Mouse (Mus musculus) thymus, postnatal 4 days (tissue): ENCODE data around the gene Trim27.
A peak's percentile ranks its signal among the peaks of the same experiment; 100 is the strongest.

Experiments
- DNase-seq: peaks from one replicate; pipeline ENCODE4 v3.0.0; 2021

Gene Trim27

DNA sequence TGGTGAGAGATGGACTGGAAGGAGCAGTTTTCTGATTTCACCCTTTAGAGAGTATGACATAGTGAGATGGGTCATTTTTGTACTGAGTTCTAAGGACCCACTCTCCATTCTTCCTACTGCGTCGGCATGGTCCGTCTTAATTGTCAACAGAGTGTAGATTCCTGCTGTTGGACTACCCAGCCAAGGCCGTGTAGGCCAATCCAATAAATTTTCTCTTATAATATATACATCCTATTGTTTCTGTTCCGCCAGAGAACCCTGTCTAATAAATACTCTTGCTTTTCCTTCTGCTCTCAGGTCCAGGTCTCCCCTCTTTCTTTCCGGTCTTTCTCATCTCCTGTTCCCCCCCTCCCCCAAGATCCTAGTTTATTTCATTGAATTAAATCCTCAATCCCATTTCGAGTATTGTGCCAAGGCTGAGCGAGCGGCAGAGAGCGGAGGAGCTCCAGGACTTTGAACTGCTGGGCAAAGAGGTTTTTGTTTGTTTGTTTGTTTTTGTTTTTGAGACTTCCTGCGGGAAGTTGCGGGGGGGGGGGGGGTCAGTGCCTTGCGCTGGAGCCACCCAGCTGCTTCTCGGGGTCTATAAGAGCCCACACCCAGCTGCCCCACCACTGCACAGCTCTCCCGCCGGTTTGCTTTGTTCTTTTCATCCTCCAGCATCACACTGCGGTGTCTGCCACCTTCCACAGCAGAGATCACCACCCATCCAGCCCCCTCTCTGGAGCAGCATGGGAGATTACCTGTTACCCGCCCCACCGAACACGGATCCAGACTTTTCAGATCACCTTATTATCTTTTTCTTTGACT is 42.6 kb downstream of the Trim27 start:
- no peak for DNase-seq

DNA sequence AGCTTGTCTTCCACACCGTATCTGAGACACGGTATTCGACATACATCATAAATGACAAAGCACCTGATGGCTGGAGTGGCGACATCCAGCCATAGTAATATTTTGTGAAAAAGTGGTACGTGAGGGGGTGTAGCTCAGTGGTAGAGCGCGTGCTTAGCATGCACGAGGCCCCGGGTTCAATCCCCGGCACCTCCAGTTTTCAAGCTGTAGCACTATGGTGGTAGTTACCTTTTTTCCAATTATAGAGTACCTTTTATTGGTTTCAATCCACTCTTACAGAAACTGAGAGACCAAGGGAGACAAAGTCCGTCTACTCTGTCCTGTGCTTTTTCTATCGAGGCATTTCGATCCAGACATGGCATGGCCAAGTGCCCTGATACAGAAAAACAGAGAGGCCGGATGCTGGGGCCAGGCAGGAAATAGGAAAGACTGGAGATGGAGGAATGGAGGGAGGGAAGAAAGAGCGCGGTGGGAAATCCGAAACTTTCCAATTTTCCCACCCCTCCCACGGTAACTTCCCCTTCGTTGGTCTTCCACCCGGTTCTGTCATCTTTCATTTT is 43.3 kb downstream of the Trim27 start:
- peak; percentile 91 for DNase-seq

DNA sequence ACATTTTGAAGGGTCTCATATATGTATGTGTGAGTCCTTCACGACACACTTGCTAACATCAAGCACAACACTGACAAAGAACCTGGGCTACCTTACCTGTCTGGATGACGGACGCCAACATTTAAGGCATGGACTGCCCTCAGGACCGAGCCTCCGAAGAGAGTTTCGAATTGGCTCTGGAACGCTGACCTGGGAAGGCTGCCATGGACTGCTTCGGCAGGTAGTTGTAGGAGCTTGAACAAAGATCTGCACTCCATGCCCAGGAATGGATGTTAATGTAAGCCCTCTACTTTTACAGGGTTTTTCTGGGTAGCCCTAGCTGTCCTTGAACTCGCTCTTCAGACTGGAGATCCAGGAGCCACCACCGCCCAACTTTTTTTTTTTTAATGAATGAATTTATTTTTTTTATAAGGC is 44.0 kb downstream of the Trim27 start:
- DNase-seq = no peak

DNA sequence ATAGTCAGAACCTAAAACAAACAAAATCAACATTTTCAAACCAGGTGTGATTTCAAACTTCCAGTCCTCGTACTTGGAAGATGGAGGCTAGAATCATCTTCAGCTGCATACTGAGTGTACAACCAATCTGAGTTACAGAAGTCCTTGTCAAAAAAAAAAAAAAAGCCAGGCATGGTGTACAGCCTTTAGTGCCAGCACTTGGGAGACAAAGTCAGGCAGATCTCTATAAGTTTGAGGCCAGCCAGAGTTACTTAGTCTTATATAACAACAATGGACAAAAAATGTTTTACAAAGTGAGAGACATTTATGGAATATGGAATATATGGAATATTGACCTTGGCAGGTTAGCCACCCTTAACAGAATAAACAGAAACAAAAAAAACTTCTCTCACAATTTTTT is 45.1 kb downstream of the Trim27 start:
- DNase-seq = no peak

DNA sequence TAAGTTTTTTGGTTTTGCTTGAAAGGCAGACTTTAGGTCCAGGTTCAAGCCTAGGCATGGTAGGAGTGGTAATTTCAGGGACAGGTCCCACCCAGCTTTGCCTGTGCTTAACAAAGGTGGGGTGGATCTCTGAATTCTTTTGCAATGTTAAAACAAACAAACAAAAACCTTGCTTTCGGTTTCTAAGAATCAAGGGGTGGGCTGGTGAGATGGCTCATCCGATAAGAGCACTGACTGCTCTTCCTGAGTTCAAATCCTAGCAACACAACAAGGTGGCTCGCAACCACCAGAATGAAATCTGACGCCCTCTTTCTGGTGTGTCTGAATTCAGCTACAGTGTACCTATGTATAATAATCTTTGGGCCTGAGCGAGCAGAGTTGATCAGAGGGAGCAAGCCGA is 46.0 kb downstream of the Trim27 start:
- no peak for DNase-seq

DNA sequence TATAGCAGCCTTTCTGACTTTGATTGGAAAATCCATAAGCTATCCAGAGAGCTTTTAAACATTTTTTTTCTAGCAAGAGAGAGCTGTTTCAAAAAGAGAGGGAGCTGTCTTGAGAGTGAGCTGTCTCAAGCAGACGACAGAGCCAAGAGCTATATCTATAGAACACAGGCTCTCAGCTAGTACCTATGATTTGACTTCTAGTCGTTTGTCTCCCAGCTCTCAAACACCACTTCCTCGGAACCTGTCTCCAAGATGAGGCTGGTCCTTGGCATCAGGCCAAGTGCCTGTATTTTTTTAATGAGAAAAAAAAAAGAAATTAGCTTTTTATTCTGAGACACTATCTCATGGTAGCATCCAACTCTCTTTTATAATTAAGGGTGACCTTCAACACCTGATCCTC is 46.8 kb downstream of the Trim27 start:
- DNase-seq = no peak

DNA sequence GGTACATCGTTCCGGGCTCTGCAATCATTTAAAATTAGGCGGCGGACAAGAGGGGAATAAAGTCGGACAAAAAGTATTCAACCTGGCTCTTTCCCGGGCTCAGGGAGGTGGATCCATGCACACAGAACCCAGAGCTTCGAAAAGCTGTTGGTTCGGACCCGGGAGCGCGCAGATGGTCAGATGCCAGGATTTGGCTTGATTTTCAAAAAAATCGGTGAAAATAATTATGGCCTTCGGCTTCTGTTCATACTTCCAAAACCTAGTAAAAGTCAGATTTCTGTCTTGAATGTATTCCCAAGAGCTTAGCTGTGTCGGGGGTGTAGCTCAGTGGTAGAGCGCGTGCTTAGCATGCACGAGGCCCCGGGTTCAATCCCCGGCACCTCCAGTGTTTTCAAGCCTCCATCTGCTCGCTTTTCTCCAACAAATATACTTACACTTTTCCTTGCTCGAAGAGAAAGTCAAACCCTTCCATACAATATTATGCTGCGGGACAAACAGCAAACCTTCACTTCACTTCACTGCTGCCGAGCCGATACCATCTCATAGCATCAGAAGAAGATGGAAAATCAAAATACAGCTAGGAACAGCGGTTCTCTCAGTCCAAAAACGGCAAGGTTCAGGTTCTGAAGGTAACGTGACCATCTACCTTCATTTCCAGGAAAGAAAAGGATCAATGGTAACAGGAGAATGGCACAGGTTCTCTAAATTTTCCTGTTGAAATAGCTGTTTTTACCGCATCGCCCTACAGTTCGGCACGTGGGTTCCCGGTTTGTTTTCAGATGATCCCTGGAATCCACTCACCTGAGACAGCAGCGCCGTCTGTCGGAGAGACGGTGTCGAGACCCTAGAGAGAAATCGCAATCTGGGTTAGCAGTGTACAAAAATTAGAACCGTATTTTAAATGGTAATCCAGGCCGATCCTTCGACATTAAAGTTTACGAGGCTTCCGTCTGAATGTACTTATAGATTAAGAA is 54.8 kb downstream of the Trim27 start:
- DNase-seq = peak; percentile 88

DNA sequence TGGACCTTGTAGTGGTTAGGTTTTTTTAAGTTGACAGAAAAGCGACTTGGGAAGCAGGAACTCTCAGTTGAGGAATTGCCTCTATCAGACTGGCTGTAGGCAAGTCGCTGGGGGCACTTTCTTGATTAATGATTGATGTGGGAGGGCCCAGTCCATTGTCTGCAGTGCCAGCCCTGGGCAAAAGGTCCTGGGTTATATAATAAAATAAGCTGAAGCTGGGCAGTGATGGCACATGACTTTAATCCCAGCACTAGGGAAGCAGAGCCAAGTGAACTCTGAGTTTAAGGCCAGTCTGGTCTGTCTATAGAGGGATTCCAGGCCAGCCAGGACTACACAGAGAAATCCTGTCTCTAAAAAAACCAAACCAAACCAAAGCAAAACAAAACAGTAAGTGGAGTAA is 57.5 kb downstream of the Trim27 start:
- no peak for DNase-seq

DNA sequence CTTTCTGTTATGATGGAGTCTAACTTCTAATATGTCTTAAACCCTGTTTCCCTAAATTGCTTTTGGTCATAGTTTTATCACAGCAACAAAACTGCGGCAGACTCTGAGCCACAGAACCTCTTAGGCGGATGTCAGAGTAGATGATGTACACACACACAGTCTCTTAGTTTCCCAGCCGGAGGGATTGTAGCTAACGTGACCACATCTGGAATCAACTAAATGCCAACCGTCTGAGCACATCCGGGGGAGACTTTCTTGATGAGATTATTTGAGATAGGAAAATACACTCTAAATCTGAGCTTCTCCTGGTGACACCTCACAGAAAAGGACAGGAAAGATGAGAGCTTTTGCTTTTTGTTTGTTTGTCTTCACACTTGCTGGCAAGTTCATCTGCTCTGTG is 57.9 kb downstream of the Trim27 start:
- DNase-seq = no peak

DNA sequence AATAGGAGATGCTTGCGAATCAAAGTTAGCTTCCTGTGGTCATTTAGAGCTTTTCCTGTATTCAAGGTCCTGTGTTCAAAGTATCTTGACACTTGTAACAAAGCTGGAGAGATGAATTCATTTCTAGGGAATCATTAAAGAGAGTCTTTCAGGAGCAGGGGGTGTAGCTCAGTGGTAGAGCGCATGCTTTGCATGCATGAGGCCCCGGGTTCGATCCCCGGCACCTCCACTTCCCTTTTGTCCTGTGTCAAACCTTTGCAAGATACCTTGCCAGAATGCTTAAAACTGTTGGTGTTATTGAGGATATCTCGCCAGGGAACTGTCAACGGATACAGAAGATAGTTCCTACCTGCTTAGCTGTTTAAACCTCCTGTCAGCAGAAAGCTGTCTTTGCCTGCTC is 61.5 kb downstream of the Trim27 start:
- peak; percentile 56 for DNase-seq

DNA sequence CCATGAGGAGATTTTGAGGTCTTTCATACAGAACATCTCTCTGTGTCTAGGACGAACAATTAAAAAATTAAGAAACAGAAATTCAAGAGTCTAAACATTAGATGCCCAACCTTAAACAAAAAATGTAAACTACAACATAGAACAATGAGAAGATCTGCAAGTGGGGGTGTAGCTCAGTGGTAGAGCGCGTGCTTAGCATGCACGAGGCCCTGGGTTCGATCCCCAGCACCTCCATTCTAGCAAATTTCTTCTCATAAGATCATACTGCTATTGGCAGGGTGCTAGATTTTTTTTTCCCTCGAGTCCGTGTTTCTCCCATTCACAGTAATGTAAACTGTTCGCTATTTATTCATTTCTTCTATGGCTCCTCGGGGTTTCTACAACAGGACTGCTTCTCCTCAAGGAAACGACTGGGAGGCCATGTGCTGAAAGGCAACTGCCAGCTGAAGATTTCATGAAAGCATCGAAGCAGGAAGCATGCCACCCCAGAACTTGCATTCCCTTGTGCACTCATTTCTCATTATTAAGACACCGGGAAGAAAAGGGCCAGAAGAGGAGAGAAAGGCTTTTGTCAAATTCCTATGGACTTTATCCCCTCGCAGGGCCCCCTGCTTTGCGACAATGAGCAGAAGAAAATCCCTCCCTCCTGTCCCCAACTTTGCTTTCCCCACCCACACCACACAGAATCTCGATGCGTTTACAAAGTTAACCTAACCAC is 63.3 kb downstream of the Trim27 start:
- peak; percentile 70 for DNase-seq

DNA sequence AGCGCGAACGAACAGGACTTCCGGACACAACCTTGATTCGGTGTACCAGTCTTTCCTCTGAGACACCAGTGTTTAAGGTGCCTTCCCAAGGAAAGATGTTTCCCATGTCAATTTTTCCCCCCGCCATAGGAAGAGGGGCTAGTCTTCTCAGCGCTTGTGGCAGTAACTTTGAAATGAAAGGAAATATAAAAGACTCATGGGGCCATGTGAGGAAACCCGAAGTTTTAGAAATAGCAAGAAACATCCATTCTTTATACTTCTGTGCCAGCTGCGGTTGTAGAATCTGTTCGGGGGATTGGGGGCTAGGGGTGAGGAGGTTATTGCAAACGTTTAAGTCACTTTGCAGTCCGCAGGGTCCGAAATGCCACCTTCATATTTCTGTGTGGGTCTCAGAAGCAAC is 64.0 kb downstream of the Trim27 start:
- no peak for DNase-seq

DNA sequence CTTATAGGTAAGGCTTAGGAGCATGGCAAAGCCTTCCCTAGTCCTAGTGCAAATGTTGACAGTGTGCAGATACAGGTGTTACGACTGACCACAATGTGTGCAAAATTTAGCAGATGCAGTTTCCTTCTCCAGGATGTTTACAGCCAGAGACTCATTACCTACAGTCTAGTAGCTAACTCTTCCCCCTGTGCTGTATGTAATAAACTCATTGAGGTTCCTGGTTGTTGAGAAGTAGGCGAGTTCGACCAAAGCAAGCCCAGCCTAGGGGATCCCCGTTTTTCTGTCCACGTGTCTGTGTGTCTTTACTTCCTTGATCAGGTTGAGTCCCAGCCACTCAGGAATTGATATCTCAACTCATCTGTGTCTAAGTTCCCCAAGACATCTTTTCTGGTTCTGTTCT is 64.8 kb downstream of the Trim27 start:
- DNase-seq = no peak
